Mouse (Mus musculus) lung, postnatal 25 days (tissue): ENCODE data around the gene Trpd52l3.

Source experiments
- DNase-seq: peaks from one replicate; pipeline ENCODE4 v3.0.0; 2022; ENCODE audit warnings: low spot score

Gene Trpd52l3

DNA sequence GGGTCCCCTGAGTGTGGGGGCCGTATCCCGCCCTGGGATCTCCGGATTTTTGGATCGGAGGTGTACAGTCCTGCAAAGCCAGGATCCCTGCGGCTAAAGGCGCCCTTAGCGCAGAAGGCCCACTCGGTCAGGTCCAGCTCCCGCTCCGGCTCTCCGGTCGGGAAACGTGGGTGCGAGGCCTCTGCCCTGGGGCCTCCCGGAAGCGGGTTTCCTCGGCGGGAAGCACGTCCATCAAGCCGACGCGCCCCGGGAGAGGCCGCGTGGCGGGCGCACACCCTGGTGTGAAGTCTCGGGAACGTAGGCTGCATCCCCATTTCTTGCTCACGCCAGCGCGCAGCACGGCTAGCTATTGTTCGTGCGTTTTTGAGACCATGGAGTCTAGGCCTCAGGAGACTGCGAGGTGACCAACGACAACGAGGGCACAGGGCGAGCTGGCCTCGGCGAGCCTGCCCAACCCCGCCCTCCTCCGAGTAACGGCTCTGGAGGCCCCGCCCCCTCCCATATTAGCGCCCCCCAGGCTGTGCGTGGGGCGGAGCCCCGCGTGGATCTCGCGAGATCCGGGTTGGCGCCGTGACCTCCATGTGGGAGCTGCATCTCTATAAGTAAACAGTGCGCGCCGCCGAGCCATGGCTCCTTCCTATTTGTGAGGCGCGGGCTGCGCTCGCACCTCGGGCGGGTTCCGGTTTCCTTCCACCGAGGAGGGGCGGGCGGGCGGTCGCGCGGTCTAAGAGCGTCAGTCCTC, 26.5 kb downstream of the Trpd52l3 start, which contains the start of gene Uhrf2:
Uhrf2 (plus strand) TSS at position 620 of the 742 bp plus-strand sequence.
- peak; percentile 96 for DNase-seq

DNA sequence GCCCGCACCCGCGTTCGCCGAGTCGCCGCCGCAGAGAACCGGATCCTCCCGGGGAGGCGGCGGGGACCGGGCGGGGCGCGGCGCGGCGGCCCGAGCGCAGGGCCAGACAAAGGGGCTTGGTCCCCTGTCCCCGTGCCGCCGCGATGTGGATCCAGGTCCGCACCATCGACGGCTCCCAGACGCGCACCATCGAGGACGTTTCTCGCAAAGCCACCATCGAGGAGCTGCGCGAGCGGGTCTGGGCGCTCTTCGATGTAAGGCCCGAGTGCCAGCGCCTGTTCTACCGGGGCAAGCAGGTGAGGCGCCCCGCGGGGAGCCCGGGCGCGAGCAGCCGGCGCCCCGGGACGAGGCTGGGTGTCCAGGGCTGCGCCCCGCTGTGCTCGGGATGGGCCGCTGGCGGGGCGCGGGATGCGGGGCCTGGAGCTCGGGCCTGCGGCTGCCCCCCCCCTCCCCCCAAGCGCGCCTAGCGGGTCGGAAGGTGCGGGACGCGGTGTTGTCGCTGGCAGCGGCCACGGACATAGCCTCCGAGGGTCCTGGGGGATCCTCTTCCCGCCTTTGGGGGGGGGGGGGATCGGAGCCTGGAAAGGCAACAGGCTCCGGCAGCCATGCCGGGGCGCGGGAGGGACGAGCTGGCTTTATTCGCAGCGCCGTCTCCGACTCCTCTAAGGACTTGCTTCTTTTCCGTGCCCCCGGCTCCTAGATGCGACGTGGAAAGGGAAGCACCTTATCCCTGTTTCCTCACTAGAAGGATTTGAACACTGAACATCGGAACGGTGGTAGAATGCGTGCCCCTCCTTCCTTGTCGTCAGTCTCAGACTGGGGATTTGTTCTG, 27.3 kb downstream of the Trpd52l3 start:
- DNase-seq: no peak

DNA sequence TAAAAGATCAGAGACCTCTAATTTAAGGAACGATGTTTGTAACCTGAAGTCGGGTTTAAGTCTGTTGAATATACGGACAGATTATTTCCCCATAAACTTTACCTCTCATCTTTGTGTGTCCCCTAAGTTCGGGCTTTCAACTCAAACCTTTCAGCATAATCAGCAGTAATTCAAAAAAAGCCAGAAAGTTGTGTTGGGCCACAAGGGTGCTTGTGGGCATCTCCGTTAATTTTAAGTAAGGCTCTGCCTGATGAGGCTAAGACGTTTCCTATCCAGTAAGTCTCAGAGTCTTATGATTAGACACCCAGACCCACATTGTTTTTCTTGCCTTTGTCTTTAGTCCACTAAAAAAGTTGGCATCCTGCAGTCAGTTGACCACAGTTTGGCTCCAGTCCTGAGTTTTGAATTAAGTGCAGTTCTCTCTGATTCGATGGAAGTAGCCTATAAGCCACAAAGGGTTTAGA, 27.9 kb downstream of the Trpd52l3 start:
- no peak for DNase-seq

DNA sequence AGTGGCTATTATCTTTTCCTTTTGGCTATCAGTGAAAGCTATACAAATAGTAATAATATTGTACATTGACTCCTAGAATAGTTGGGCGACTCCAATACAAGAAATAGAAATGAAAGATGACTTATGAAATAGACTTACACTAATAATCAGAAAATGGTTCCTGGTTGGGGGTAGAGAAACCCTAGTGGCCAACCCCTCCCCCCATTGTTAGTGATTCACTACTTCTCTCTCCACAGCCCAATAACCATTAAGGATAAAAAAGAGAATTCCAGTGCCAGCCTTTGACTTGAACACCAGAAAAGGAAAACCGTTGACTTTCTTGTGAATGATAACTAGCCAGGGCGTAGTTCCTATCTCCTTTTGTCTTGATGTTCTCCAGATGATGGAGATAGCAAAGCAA, 28.6 kb downstream of the Trpd52l3 start:
- no peak for DNase-seq

DNA sequence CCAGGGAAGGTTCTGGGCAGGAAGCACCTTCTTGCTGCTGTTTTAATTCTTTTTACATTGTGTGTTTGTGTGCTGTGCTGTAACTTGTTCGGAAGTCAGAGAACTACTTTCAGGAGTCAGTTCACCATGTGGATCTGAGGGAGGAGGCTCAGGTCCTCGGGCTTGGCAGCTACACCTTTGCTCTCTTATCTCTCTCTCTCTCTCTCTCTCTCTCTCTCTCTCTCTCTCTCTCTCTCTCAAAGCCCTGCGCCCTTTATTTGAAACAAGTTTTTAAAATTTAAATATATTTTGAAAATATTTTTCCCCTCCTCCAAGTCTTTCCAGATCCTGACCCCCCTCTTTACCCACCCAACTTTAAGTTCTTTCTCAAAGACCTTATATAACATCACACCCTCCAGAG, 31.8 kb downstream of the Trpd52l3 start:
- DNase-seq: no peak

DNA sequence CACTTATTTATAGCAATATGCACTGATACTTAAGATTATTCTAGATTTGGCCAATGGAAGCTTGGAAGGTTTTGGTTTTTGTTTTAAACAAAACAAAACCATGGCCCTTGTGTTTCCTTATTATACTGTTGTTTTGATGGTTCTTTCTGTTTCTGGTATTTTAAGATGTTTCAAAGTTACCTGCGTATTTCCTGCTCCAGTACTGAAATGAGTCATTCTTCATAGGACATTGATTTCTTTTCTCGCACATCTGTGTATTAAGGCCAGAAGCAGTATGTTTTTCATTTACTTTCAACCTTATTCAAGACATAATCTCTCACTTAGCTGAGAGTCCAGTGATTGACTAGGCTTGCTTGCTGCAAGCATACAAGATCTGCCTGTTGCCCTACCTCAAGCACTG, 40.1 kb downstream of the Trpd52l3 start:
- DNase-seq: no peak

DNA sequence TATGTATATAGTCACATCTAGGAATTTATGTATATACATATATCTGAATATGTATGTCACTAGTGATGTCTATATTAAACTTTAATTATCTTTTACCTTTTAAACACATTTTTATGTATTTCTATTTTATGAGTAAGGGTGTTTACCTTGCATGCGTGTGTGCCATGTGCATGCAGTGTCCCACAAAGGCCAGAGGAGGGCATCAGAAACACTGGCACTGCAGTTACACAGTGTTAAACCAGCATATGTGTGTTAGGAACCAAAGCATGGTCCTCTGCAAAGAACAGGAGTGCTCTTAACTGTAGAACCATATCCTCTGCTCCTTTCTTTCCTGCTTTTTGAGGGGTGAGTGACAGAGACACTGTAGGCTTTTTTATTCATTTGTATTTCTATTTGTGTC, 41.0 kb downstream of the Trpd52l3 start:
- DNase-seq: no peak

DNA sequence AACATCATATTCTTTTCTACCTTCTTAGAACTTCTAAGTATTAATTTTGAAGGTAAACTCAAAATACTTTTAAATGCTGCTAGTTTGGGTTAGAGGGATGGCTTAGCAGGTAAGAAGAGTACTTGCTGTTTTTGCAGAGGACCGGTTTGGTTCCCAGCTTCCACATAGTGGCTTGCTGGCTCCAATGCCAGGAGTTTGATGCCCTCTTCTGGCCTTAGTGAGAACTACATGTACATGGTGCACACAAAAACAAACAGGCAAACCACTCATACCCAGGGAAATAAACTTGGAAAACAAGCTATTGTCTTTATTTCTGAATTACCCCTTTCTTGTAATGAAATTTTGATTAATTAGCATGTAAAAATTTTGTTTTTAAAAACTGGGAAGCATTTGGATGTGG, 42.3 kb downstream of the Trpd52l3 start:
- DNase-seq: no peak

DNA sequence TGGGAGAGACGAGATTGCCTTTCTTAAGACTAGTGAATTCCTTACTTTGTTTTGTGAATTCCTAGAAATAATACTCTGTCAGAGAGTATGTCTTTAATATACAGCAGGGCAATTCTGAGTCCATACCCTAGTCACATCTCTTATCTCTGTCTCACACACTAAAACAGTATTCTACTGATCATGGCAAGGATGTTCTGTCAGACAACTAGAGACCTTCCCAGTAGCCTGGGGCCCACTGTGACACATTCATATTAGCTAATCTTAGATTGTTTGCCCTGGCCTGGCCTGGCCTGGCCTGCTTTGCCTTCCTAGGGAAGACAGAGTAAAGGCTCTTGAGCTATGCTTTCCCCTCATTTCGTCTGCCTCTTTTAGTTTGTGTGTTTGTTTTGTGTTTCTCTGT, 47.0 kb downstream of the Trpd52l3 start:
- DNase-seq: no peak

DNA sequence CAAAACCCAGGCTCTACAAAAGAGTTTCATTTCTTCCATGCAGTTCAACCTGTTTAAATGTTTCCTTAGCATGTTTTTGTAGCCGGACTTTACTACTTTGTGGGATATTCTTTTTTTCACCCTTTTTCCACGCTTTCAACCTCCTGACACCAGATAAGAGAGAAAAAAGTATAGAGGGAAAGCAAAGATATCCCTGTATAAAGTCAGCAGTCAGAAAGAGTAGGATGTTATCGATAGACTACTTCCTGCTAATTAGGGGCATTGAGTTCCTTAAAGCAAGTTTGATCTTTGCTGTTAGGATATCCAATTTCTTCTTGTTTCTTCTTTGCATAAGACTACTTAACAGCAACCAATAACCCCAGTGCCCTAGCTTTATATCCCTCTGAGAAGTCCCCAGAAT, 47.9 kb downstream of the Trpd52l3 start:
- DNase-seq: no peak

DNA sequence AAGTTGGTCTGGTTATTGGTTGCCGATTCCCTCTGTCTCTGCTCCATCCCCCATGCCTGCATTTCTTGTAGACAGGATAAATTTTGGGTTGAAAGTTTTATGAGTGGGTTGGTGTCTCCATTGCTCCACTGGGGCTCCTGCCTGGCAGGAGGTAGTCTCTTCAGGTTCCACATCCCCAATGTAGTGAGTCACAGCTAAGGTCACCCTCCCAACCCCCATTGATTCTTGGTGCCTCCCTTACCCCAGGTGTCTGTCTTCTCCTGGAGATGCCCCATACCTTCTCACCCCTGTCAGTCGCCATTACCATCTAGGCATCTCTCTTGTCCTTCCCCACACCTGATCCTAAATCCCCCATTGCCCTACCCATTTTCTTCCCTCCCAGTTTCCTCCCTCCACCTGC, 50.6 kb downstream of the Trpd52l3 start:
- no peak for DNase-seq
